Mouse (Mus musculus) adrenal gland, postnatal 36 days (tissue): ENCODE measurements around the gene Cd68. TPM values are rescaled to one million over a fixed set of nuclear protein-coding genes. Genes with fewer than 3 reads are reported as not detected.
"Not testable (repeated sequence)": the region's sequence is repeated elsewhere in the genome, so short reads cannot be mapped to it uniquely, and the experiment has no call there.

Source experiments
- DNase-seq, 2 experiments: peaks; one replicate each; pipeline ENCODE4 v3.0.0; 2021; ENCODE audit warnings: mixed read lengths in 1 of 2
- microRNA-seq: library from miRNA; unstranded; fragments of <30 nt; microRNA quantifications from one replicate; pipeline ENCODE4 v1.2.0, GENCODE M21; 2021
- total RNA-seq, 2 experiments: library from RNA; stranded (reverse); gene quantifications; 2 replicates each; pipeline ENCODE4 v1.2.3; 2021

The Cd68 gene
- total RNA-seq, 2 experiments from 2014 or later = 20.1 to 28.6 TPM

DNA sequence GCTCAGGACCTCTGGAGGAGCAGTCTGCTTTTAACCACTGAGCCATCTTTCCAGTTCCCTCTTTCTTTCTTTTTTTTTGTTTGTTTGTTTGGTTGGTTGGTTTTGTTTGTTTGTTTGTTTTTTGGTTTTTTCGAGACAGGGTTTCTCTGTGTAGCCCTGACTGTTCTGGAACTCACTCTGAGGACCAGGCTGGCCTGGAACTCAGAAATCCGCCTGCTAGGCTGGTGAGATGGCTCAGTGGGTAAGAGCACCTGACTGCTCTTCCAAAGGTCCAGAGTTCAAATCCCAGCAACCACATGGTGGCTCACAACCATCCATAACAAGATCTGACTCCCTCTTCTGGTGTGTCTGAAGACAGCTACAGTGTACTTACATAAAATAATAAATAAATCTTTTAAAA is 41.6 kb downstream of the Cd68 start:
- not testable (repeated sequence) for DNase-seq

DNA sequence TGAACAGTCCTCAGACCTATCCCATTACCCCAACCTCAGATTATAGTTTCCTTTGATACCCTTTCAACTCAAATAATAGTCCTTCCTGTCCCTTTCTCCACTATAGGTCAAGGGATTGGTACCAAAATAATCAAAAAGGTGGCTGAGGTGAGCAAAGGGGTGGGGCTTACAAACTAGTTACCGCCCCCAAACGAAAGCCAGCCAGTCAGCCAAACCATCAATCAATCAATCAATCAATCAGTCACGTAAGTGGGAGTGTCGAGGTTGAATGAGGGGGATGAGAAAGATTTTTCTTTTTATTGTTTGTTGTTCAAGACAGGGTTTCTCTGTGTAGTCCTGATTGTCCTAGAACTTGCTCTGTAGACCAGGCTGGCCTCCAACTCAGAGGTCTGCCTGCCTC is 42.9 kb downstream of the Cd68 start:
- DNase-seq = no peak

DNA sequence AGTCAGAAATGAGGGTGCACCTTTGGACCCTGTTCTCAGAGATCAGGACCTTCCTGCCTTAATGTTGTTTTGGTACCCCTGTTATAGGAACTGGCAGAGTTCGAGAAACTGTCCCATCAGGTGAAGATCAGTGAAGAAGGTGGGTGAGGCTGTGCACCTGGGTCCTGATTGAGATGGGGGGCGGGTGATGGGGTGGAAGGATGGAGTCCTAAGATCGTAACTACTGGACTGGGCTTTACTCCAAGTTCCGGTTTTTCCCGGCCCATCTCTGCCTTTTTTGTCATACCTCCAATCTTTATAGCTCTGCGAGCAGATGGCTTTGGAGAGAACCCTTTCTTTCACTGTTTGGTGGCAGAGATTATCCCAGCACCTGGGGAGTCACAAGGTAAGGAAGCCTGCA is 43.5 kb downstream of the Cd68 start:
- no peak for DNase-seq

DNA sequence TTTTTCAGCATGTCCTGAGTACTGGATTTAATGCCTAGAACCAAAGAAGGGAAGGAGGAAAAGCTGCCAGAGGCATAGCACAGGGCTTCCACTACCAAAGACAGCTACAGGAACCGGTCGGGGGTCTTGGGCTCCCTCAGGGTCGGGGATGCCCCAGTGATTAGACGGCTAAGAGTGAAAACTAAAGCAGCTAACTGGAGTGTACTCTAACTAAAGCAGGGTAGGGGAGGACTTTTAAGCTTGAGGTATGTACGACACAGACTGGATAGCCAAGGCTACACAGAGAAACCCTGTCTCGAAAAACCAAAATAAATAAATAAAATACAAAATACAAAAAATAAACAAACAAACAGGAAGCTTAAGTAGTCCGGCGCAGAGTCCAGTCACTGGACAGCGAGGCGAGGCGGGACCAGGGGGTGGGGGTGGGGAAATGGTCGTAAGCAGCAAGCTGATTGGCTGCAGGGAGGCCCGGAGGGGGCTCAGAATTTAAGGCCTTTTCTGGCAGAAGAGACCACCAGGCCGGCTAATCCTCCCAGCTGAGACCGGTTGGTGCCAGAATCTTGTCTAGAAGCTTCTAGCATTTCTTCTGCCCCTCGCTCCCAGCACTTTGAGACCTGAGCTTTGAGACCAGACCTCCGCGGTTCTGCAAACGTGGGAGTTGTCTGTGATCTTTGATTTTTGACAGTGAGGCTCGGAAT is 44.2 kb downstream of the Cd68 start, which contains the start of gene Sat2:
TSS of gene Sat2 (plus strand) at position 454 of the 698 bp plus-strand sequence.
- DNase-seq = peak; percentile 67 to 77

GRCm38 (mm10) chr11:69620394-69621081 is 45.4 kb downstream of the Cd68 start:
- no peak for DNase-seq

GRCm38 (mm10) chr11:69617805-69618204 is 48.1 kb downstream of the Cd68 start, which contains the start of gene Shbg:
Shbg (minus strand) TSS chr11:69617905.
- no peak for DNase-seq

DNA sequence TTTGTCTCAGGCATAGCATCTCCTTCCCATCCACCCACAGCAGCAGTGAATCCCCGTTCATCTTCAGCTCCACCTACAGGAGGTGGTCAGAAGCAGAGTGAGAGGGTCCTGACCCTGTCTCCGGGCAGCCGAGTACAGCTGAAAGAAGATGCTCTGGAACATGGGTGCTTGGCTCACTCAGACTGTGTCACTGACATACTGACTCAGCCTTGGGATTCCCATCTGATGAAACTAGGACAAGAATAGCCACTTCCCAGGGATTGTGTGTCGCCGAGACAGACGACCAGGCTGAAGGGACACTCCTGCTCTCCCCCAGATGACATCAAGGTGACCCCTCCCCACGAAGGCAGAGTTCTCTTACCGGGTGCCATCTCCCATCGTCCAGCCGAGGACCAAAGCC is 49.2 kb downstream of the Cd68 start:
- DNase-seq = no peak

- DNase-seq = not testable (repeated sequence)
These were observed 51.7 kb downstream of the Cd68 start for GRCm38 (mm10) chr11:69614257-69614588.

Small RNAs within 50 kb of the gene (microRNA-seq; reads per million reads assigned to microRNA genes)
- gene Mir1934 (5.5 reads per million, percentile 15 among the genes with 10 or more reads in this experiment), gene Mir467f (not detected)

Other genes starting within 250 kb of the Cd68 start
- gene Dnah2, start 117.0 kb downstream of the Cd68 start, total RNA-seq = under 1 TPM; 0.10 to 0.30 TPM
- gene Efnb3, start 105.9 kb downstream of the Cd68 start, total RNA-seq = 1 to 10 TPM in 1 of 2 experiments, under 1 TPM in 1; 0.66 to 1.1 TPM
- gene Wrap53, start 85.9 kb downstream of the Cd68 start, total RNA-seq = 1 to 10 TPM; 9.2 to 9.7 TPM
- gene Trp53, start 85.8 kb downstream of the Cd68 start, total RNA-seq = 10 to 100 TPM; 63.3 to 64.7 TPM
- gene Atp1b2, start 60.2 kb downstream of the Cd68 start, total RNA-seq = 10 to 100 TPM; 28.5 to 45.4 TPM
- gene Shbg, start 48.2 kb downstream of the Cd68 start, total RNA-seq = not detected
- gene Sat2, start 44.1 kb downstream of the Cd68 start, total RNA-seq = 10 to 100 TPM in 1 of 2 experiments, 1 to 10 TPM in 1; 5.7 to 11.3 TPM
- 10 to 100 TPM; 80.5 to 88.4 TPM for gene Fxr2, start 33.2 kb downstream of the Cd68 start, total RNA-seq
- not detected for gene Sox15, start 10.8 kb downstream of the Cd68 start, total RNA-seq
- gene Mpdu1, start 3.5 kb downstream of the Cd68 start, total RNA-seq = 100 to 1,000 TPM in 1 of 2 experiments, 10 to 100 TPM in 1; 91.4 to 126 TPM
- gene Eif4a1, start 6.3 kb upstream of the Cd68 start, total RNA-seq = 100 to 1,000 TPM; 678 to 712 TPM
- 10 to 100 TPM; 70.6 to 80.4 TPM for gene Senp3, start 15.9 kb upstream of the Cd68 start, total RNA-seq
- 1 to 10 TPM; 1.7 to 2.5 TPM for gene Tnfsf13, start 19.6 kb upstream of the Cd68 start, total RNA-seq
- gene Tnfsf12, start 29.7 kb upstream of the Cd68 start, total RNA-seq = 10 to 100 TPM; 21.5 to 22.9 TPM
- 1 to 10 TPM; 4.0 to 4.9 TPM for gene Tnfsfm13, start 29.9 kb upstream of the Cd68 start, total RNA-seq
- gene Polr2a, start 92.5 kb upstream of the Cd68 start, total RNA-seq = 10 to 100 TPM; 86.4 to 90.3 TPM
- not detected for gene Slc35g3, start 95.8 kb upstream of the Cd68 start, total RNA-seq
- 10 to 100 TPM; 57.7 to 63.8 TPM for gene Zbtb4, start 99.8 kb upstream of the Cd68 start, total RNA-seq
- gene Chrnb1, start 129.8 kb upstream of the Cd68 start, total RNA-seq = 1 to 10 TPM; 1.1 to 1.8 TPM
- gene Fgf11, start 135.7 kb upstream of the Cd68 start, total RNA-seq = 1 to 10 TPM; 3.9 to 8.6 TPM
- under 1 TPM; 0.17 to 0.26 TPM for gene Tmem102, start 139.5 kb upstream of the Cd68 start, total RNA-seq
- not detected for gene Gm39566, start 149.1 kb upstream of the Cd68 start, total RNA-seq
- gene Spem2, start 152.3 kb upstream of the Cd68 start, total RNA-seq = not detected
- not detected for gene Spem1, start 156.0 kb upstream of the Cd68 start, total RNA-seq
- 10 to 100 TPM; 14.4 to 22.3 TPM for gene Nlgn2, start 171.6 kb upstream of the Cd68 start, total RNA-seq
- 100 to 1,000 TPM; 144 to 166 TPM for gene Tmem256, start 172.4 kb upstream of the Cd68 start, total RNA-seq
- 10 to 100 TPM; 49.3 to 50.4 TPM for gene Plscr3, start 180.2 kb upstream of the Cd68 start, total RNA-seq
- gene Tnk1, start 192.6 kb upstream of the Cd68 start, total RNA-seq = not detected
- gene Tmem95, start 211.9 kb upstream of the Cd68 start, total RNA-seq = not detected
- gene Kctd11, start 215.3 kb upstream of the Cd68 start, total RNA-seq = 1 to 10 TPM; 4.2 to 5.4 TPM
- gene Acap1, start 229.4 kb upstream of the Cd68 start, total RNA-seq = under 1 TPM; 0.23 to 0.89 TPM
- gene 2810408A11Rik, start 234.8 kb upstream of the Cd68 start, total RNA-seq = 1 to 10 TPM in 1 of 2 experiments, under 1 TPM in 1; 0.46 to 1.4 TPM
- 10 to 100 TPM; 42.5 to 47.5 TPM for gene Neurl4, start 234.9 kb upstream of the Cd68 start, total RNA-seq
- gene Gps2, start 247.7 kb upstream of the Cd68 start, total RNA-seq = 10 to 100 TPM; 47.1 to 47.6 TPM